Mouse (Mus musculus) T-helper 17 cell (primary cell): ENCODE results near the gene Hhip.
"Not testable (repeated sequence)": the region's sequence is repeated elsewhere in the genome, so short reads cannot be mapped to it uniquely, and the experiment has no call there.

Source experiments
- in situ Hi-C, 2 experiments: fragments of 300-600 bp; cut with MboI, MseI; formaldehyde crosslinking; loops; 1 replicate in 1 of 2; 2 replicates in 1 of 2; pipeline ENCODE4 v1.15.1; 2025; ENCODE audit warnings: high pct_unique_total_duplicates in 2 of 2

Gene Hhip

DNA sequence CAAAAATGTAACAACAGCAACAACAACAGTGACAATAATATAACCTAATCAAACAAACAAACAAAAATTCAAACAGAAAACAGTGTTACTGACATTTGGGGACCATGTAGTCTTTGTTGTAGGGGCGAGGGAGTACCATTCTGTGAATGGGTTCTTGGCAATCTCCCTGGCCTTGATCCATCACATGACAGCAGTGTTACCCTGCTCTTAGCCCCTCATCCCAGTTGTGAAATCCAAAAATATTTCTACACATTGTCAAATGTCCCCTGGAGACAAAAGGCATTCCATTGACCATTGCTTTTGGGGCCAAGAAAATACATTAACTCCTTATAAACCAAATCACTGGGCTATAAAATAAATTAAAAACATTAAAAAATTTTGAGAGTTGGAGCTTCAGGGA lies 64.3 kb downstream of the Hhip start:
- in situ Hi-C loops = no loop called here

- in situ Hi-C loops = no loop called here
These were observed 65.5 kb downstream of the Hhip start for GRCm38 (mm10) chr8:79992121-79992848.

DNA sequence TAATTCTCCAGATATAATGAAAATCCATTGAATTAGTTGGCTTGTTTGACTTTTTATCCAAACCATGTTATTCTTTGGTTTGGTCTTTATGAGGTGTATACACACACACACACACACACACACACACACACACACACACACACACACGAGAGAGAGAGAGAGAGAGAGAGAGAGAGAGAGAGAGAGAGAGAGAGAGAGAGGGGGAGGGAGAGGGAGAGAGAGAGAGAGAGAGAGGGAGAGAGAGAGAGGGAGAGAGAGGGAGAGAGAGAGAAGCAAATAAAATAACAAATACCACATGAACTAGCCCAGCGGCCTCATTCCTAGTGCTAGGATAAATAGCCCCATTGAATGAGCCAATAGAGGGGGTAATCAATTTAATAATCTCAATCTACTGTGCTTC lies 66.4 kb downstream of the Hhip start:
- in situ Hi-C loops = not testable (repeated sequence)

DNA sequence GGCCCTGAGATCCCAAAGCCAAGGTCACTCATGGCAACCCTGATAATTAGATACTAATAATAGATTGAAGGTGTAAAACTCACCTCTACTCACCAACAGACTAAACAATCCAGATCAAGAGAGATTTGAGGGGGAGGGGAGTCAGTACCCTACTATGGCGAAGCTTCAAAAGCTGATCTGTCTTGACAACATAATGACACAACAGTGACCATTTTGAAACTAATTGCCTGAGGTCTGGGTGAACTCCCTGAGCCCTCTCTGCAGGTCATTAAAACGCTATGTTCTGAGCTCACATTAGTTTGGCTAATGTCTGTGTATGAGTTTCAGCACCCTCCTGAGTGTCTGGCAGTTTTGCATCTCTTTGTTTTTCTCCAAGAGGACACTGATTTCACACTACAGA lies 72.9 kb downstream of the Hhip start:
- in situ Hi-C loops = no loop called here

- in situ Hi-C loops = no loop called here
These were observed 75.7 kb downstream of the Hhip start for GRCm38 (mm10) chr8:79982144-79982543.

DNA sequence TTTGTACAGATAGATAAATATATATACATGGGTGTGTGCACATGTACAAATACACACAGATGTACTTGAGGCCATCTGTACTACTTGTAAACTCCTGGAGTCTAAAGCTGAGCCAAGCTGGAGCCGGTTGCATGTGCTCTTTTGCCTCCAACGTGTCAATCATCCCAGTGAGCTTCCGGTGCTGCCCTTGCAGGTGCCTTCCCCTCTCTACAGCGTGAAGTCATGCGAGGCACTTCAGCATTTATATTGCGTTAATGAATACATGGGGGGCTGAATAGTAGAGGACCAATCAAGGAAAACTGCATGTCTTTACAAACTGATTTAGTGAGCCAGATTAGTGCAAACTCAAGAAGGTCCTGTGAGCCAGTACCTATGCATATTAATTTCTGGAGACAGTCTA lies 91.6 kb downstream of the Hhip start:
- in situ Hi-C loops = no loop called here

DNA sequence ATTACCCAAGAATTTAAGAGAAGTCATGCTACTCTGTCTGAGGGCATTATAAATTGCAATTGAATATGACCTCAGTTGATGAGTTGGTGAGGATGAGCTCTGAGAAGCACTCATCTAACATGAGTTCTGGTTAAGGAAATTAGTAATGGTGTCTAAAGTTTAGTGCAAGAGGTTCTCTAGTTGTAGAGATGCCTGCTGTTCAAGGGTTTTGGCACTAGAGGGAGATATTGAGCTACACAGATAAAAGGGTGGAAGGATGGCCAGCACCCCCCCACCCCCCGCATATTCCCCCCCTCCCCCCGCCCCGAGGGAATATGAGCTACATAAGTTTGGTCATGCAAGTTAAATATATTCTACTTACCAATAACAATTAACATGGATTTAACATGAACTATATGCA lies 104.9 kb downstream of the Hhip start:
- in situ Hi-C loops = no loop called here

- in situ Hi-C loops = no loop called here
These were observed 107.4 kb downstream of the Hhip start for GRCm38 (mm10) chr8:79950376-79950775.

DNA sequence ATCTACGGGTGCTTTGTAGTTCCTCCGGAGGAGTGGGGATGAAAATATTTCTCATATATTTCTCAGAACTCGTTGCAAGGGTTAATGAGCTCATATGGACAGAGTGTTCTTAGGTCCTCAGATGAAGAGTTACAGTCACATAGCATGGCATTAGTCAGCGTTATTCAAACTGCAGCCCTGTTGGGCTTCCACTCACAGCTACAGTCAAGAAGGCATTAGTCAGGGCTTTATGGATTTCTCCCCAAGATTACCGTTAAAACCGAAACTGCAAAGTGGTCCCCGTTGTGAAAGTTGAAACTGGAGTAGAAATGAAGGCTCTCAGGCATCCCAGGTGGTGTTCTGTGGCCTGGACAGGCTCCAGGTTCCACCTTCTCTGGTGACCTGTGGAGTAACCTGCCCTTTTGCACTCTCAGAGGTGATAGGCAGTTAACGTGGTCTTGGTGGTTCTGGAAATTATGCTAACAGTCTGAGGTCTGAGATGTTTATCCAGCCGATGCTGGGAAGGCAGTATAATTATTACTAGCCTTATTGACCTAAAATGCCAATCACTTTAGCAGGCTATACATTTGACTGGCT lies 112.2 kb downstream of the Hhip start:
- in situ Hi-C loops = no loop called here

GRCm38 (mm10) chr8:79941070-79941469 lies 116.7 kb downstream of the Hhip start:
- in situ Hi-C loops = no loop called here

DNA sequence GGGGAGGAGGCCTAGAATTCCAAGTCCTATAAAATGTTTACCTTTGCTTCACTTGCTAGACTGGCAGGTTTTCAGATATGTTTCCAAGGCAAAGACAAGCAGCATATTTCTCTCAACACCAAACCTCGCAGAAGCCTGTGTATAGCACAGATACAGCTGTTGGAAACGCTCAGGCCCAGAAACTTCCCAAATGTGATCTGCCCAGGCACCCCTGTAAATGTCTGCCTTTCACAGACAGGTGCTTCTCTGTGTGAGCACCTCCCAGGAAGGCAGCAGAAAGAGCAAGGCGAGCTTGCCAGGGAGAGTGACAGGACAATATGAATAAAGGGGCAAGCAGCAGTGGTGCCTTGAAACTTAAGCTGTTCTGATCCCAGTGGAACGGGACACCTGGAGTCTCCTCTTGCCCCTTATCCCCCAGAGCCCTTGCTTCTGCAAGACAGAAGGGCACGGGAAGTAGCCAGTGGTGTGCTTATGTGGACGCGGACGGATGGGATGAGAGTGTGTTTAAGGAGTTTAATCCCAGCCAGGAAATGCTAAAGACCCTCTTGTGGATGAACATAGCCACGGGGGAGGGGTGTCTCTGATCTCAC lies 120.9 kb downstream of the Hhip start:
- in situ Hi-C loops = no loop called here

- in situ Hi-C loops = no loop called here
These were observed 122.0 kb downstream of the Hhip start for GRCm38 (mm10) chr8:79935793-79936192.

- in situ Hi-C loops = no loop called here
These were observed 128.6 kb downstream of the Hhip start for GRCm38 (mm10) chr8:79929202-79929601.

DNA sequence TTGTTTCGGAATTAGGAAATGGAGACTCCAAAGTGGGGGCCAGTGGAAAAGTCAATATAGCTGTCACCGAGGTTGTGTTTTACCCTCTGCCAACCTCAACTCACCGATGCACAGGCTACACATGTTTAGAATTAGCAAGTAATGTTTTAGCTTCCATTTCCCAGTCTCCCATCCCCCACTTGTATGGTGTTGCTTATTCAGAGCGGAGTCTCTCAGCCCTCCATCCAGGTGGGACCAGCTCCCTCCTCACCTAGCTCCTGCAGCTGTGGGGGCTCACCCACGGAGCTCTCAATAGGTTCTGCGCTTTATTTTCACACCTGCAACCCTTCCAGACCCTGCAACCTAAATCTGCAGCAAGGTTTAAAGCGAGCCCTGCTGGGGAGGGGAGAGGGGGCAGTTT lies 140.6 kb downstream of the Hhip start:
- in situ Hi-C loops = no loop called here
